Mouse (Mus musculus) right cerebral cortex, postnatal 25 days (tissue): ENCODE results near the gene Thbd.

ENCODE experiments used
- DNase-seq: peaks from one replicate; pipeline ENCODE4 v3.0.0; 2022

Thbd gene

GRCm38 (mm10) chr2:148381076-148381475, 26.9 kb downstream of the Thbd start:
- no peak for DNase-seq

GRCm38 (mm10) chr2:148379899-148380413, 28.0 kb downstream of the Thbd start:
- no peak for DNase-seq

GRCm38 (mm10) chr2:148378817-148379342, 29.1 kb downstream of the Thbd start:
- no peak for DNase-seq

GRCm38 (mm10) chr2:148375326-148376150, 32.5 kb downstream of the Thbd start:
- DNase-seq = no peak

- no peak for DNase-seq
Observed at GRCm38 (mm10) chr2:148373602-148374071, 34.4 kb downstream of the Thbd start.

- DNase-seq = no peak
Observed at GRCm38 (mm10) chr2:148371743-148372630, 36.0 kb downstream of the Thbd start.

- no peak for DNase-seq
Observed at GRCm38 (mm10) chr2:148365227-148365626, 42.8 kb downstream of the Thbd start.

GRCm38 (mm10) chr2:148364536-148364935, 43.5 kb downstream of the Thbd start:
- DNase-seq = peak; percentile 42

GRCm38 (mm10) chr2:148357145-148357544, 50.8 kb downstream of the Thbd start:
- DNase-seq = no peak
